Mouse (Mus musculus): ENCODE measurements around the gene Msmp. TPM values are rescaled to one million over a fixed set of nuclear protein-coding genes. Genes with fewer than 3 reads are reported as not detected.

The Msmp gene
- polyA plus RNA-seq, 1 experiment from 2014 or later: not detected

- H3K27me3 ChIP-seq: no peaks in the 10 kb centered on the region
- no peak overlapping the region for H3K4me3 ChIP-seq
- no peaks in the 10 kb centered on the region for H3K9me3 ChIP-seq
- H3K36me3 ChIP-seq: peaks cover 44% of the 10 kb centered on the region
- H3K4me2 ChIP-seq: no peak overlapping the region
- 50% methylated on average over 10 of the region's 10 CpGs for WGBS
- no peak for ATAC-seq (ENCODE audit: low FRiP score)
- no peaks in the 10 kb centered on the region for H3K4me1 ChIP-seq (replicated peaks)
- no peak overlapping the region for H3K9ac ChIP-seq
- no peak overlapping the region for H3K27ac ChIP-seq
Measured at GRCm38 (mm10) chr4:43585682-43586081, 1.4 kb upstream of the Msmp start.

- ATAC-seq (ENCODE audit: low FRiP score): no peak
- 77% methylated on average over 7 of the region's 7 CpGs for WGBS
Measured at GRCm38 (mm10) chr4:43583421-43583820, 873 bp downstream of the Msmp start.

GRCm38 (mm10) chr4:43582241-43582640 is 2.1 kb downstream of the Msmp start:
- H3K27ac ChIP-seq: no peak overlapping the region
- H3K36me3 ChIP-seq: peaks cover 49% of the 10 kb centered on the region
- peaks cover 22% of the 10 kb centered on the region for H3K4me1 ChIP-seq (replicated peaks)
- H3K4me3 ChIP-seq: no peak overlapping the region
- no peaks in the 10 kb centered on the region for H3K9me3 ChIP-seq
- no peaks in the 10 kb centered on the region for H3K27me3 ChIP-seq
- H3K9ac ChIP-seq: no peak overlapping the region
- WGBS: 86% methylated on average over 5 of the region's 5 CpGs
- H3K4me2 ChIP-seq: no peak overlapping the region
- ATAC-seq (ENCODE audit: low FRiP score): no peak

More at GRCm38 (mm10) chr4:43583421-43583820, 873 bp downstream of the Msmp start:
- Histone ChIP-seq H3K4me2 (no peak overlapping the region), H3K9ac (no peak overlapping the region), H3K9me3 (no peaks in the 10 kb centered on the region), H3K36me3 (peaks cover 49% of the 10 kb centered on the region), H3K27ac (no peak overlapping the region), H3K4me1 (replicated peaks) (peaks cover 13% of the 10 kb centered on the region), H3K4me3 (no peak overlapping the region), H3K27me3 (no peaks in the 10 kb centered on the region)

DNA sequence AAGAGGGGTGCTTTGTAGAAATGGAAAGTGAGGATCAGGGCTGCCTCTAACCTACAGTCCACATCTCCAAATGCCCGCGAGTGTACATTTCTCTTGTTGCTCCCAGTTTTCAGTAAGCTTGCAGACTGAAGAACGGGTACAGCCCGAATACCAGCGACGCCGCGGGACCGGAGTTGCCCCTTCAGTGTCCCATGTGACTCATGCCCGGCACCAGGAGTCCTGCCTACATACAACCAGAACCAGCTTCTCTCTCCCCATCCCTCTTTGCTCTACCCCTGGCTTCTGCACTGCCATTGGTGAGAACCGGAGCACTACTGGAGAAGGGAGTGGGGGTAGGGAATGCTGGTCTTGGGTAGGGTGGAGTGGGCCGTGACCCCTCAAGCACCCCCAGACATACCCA is 2.9 kb downstream of the Msmp start:
- no peak overlapping the region for H3K27ac ChIP-seq
- no peak for ATAC-seq (ENCODE audit: low FRiP score)
- H3K4me3 ChIP-seq: no peak overlapping the region
- 96% methylated on average over 12 of the region's 12 CpGs for WGBS
- no peak overlapping the region for H3K9ac ChIP-seq
- no peaks in the 10 kb centered on the region for H3K9me3 ChIP-seq
- H3K36me3 ChIP-seq: peaks cover 49% of the 10 kb centered on the region
- H3K27me3 ChIP-seq: no peaks in the 10 kb centered on the region
- H3K4me1 ChIP-seq (replicated peaks): peaks cover 31% of the 10 kb centered on the region
- H3K4me2 ChIP-seq: no peak overlapping the region

GRCm38 (mm10) chr4:43580721-43581120 is 3.6 kb downstream of the Msmp start:
- WGBS: 92% methylated on average over 5 of the region's 5 CpGs
- H3K36me3 ChIP-seq: peaks cover 49% of the 10 kb centered on the region

DNA sequence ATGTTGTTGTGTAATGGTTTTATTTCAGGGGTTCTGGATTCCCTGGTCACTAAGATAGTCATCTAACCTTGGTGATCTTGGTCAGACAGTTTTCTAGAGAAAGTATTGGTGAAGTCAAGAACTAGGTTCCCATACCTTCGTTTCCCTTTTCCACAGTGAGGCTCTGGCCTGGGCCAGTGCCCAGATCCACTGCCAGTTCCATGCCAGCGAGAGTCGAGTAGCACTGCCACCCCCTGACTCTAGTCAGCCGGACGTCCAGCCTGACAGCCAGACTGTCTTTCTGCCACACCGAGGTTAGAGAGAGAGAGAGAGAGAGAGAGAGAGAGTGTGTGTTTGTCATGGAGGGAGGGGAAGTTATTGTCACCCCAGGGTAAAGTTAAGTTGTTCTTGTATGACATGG is 4.6 kb downstream of the Msmp start:
- WGBS: 75% methylated on average over 6 of the region's 6 CpGs

More at GRCm38 (mm10) chr4:43580721-43581120, 3.6 kb downstream of the Msmp start:
- Histone ChIP-seq H3K4me3 (no peak overlapping the region), H3K27ac (no peak overlapping the region), H3K4me1 (replicated peaks) (peaks cover 38% of the 10 kb centered on the region), H3K27me3 (no peaks in the 10 kb centered on the region), H3K9me3 (no peaks in the 10 kb centered on the region), H3K4me2 (no peak overlapping the region), H3K9ac (0 out of 2 replicates have a peak overlapping the region, but pooled peaks have one; percentile 15)
- no peak for ATAC-seq (ENCODE audit: low FRiP score)

DNA sequence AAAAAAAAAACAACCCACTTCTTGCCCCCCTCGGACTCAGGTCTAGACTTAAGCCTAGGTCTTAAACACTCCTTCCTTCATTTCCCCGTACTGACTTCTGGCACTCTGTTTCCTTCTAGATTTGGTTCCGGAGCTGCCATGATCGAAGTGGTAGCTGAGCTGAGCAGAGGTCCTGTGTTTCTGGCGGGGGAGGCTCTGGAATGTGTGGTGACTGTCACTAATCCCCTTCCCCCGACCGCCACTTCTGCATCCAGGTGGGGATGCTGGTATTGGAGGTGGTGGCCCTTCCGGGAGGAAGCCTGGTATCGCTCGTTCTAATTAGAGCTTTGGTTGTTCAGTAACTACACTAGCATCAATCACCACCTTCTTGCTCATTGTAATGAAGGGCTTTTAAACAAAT is 5.0 kb downstream of the Msmp start:
- Histone ChIP-seq H3K4me3 (peak overlapping the region; percentile 89), H3K27me3 (no peaks in the 10 kb centered on the region), H3K4me2 (peak overlapping the region; percentile 99), H3K36me3 (peaks cover 43% of the 10 kb centered on the region), H3K9ac (peak overlapping the region; percentile 92), H3K27ac (peak overlapping the region; percentile 90), H3K9me3 (no peaks in the 10 kb centered on the region), H3K4me1 (replicated peaks) (peaks cover 49% of the 10 kb centered on the region)
- no peak for ATAC-seq (ENCODE audit: low FRiP score)
- 8% methylated on average over 10 of the region's 10 CpGs for WGBS

More for the DNA sequence above, 4.6 kb downstream of the Msmp start:
- H3K4me3 ChIP-seq: peak overlapping the region; percentile 89
- H3K27ac ChIP-seq: no peak overlapping the region
- H3K27me3 ChIP-seq: no peaks in the 10 kb centered on the region
- peak overlapping the region; percentile 92 for H3K9ac ChIP-seq
- H3K4me2 ChIP-seq: peak overlapping the region; percentile 99
- peaks cover 44% of the 10 kb centered on the region for H3K36me3 ChIP-seq
- peaks cover 48% of the 10 kb centered on the region for H3K4me1 ChIP-seq (replicated peaks)
- H3K9me3 ChIP-seq: no peaks in the 10 kb centered on the region
- ATAC-seq (ENCODE audit: low FRiP score): no peak

GRCm38 (mm10) chr4:43578376-43579204 is 5.7 kb downstream of the Msmp start, which contains the start of the genes Rgp1 and Gba2:
Rgp1 (plus strand) TSS chr4:43578715.
Gba2 (minus strand) TSS chr4:43578873.
- Histone ChIP-seq H3K4me2 (peak within 1 kb of the TSS; percentile 99), H3K9ac (peak within 1 kb of the TSS; percentile 92), H3K9me3 (no peaks in the 10 kb centered on the region), H3K36me3 (peaks cover 43% of the 10 kb centered on the region), H3K27me3 (no peaks in the 10 kb centered on the region), H3K27ac (peak within 1 kb of the TSS; percentile 90), H3K4me3 (peak within 1 kb of the TSS; percentile 89), H3K4me1 (replicated peaks) (peaks cover 49% of the 10 kb centered on the region)
- ATAC-seq (ENCODE audit: low FRiP score): peak; percentile 88
- WGBS: under 1% methylated on average over 76 of the region's 76 CpGs

DNA sequence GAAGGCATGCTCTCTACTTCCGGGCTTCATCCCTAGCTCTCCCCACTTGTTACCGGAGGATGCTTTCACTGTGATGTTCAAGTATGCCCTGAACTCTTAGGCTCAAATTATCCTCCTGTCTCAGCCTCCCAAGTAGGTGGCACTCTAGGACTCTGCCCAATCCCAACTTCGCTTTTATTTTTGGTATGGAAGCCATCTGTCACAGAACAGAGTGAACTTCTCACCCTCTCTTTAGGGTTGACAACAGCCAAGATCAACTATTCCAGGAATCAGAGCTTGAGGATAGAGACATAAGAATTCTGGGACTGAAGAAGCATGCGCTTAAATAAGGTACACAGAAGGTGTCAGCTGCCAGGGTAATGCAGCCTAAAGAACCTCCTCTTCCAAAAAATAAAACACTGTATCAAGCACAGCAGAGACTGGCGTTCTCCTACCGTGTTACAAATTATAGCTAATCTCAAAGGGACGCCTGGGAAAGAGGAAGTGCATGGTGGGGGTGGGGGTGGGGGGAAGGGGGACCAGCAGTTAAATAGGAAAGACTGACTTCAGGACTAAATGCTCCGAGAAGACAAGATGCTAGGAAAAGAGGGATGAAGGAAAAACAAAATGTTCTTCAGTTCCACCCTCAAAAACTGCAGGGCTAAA is 6.9 kb downstream of the Msmp start:
- no peak for ATAC-seq (ENCODE audit: low FRiP score)
- Histone ChIP-seq H3K36me3 (peaks cover 43% of the 10 kb centered on the region), H3K4me1 (replicated peaks) (peaks cover 49% of the 10 kb centered on the region), H3K9ac (peak overlapping the region; percentile 92), H3K4me2 (peak overlapping the region; percentile 99), H3K9me3 (no peaks in the 10 kb centered on the region), H3K27ac (no peak overlapping the region), H3K27me3 (no peaks in the 10 kb centered on the region), H3K4me3 (peak overlapping the region; percentile 89)
- WGBS: 57% methylated on average over 8 of the region's 8 CpGs

DNA sequence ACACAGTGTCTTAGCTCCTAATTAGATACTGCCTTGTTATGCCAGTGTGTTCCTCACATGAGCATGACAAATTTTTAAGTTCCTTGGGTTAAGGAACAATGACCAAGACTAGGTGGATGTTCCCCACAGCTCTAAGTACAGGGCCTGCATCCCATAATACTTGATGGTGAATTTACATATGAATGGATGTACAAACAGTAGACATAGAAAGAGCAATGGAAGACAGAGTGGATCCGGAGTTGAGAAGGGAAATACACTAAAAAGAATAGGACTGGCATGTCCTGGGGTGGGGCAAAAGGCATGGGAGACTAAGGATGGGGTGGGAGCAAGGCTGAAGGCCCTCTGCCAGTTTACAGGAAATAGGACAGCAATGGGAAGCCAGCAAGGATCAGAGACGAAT is 8.9 kb downstream of the Msmp start:
- Histone ChIP-seq H3K4me2 (peak overlapping the region; percentile 99), H3K9me3 (no peaks in the 10 kb centered on the region), H3K9ac (peak overlapping the region; percentile 55; the same call in 1 of the 2 replicates), H3K4me3 (peak overlapping the region; percentile 89; the same call in 1 of the 2 replicates), H3K4me1 (replicated peaks) (peaks cover 49% of the 10 kb centered on the region), H3K27ac (no peak overlapping the region), H3K36me3 (peaks cover 43% of the 10 kb centered on the region), H3K27me3 (no peaks in the 10 kb centered on the region)
- 42% methylated on average over 2 of the region's 2 CpGs for WGBS
- no peak for ATAC-seq (ENCODE audit: low FRiP score)

- Histone ChIP-seq H3K9me3 (no peaks in the 10 kb centered on the region), H3K27me3 (no peaks in the 10 kb centered on the region), H3K4me3 (no peak overlapping the region), H3K4me2 (no peak overlapping the region), H3K36me3 (peaks cover 59% of the 10 kb centered on the region), H3K27ac (no peak overlapping the region), H3K9ac (no peak overlapping the region), H3K4me1 (replicated peaks) (peaks cover 36% of the 10 kb centered on the region)
- WGBS: 92% methylated on average over 4 of the region's 4 CpGs
- ATAC-seq (ENCODE audit: low FRiP score): no peak
Measured at GRCm38 (mm10) chr4:43573561-43573960, 10.7 kb downstream of the Msmp start.

DNA sequence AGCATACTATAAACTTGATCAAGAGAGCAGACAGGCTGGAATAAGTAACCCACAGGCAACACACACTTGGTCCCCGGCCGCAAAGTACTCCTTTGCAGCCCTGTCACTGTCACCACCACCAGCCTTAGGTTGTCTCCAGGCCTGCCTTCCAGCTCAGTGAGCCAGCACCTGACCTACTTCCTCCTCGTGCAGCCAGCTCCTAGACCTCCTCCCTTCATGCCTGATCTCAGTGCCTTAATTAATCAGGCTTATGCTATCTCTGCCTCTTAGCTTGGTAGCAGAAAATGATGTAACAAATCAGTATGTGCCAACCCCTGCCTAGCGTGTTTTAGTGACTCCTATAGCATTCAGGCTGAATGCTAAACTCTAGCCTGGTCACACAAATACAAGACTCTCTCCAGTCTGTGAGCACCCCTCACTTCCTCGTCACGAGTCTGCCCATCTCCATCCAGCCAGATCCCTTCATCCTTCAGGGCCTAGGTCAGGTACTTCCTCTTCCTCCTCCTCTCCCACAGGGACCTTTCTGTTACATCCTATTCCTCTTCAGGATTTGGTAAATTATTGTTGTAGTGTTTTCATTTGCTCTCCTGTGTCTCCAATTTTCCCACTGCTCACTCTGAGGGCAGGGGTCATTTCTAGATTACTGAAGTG is 12.8 kb downstream of the Msmp start:
- Histone ChIP-seq H3K9me3 (no peaks in the 10 kb centered on the region), H3K27ac (no peak overlapping the region), H3K4me3 (no peak overlapping the region), H3K27me3 (no peaks in the 10 kb centered on the region), H3K36me3 (peaks cover 79% of the 10 kb centered on the region), H3K4me1 (replicated peaks) (peaks cover 19% of the 10 kb centered on the region), H3K4me2 (no peak overlapping the region), H3K9ac (no peak overlapping the region)
- ATAC-seq (ENCODE audit: low FRiP score): no peak
- WGBS: 93% methylated on average over 6 of the region's 6 CpGs
